Mouse (Mus musculus): ENCODE results near the gene Ccdc28a. TPM values are rescaled to one million over a fixed set of nuclear protein-coding genes. Genes with fewer than 3 reads are reported as not detected.

Gene Ccdc28a
- total RNA-seq, 2 experiments from 2014 or later = 4.5 to 7.0 TPM

GRCm38 (mm10) chr10:18197206-18197979 is 37.4 kb downstream of the Ccdc28a start:
- peak; percentile 30 for DNase-seq

GRCm38 (mm10) chr10:18194737-18195141 is 40.1 kb downstream of the Ccdc28a start:
- DNase-seq = no peak
- intact Hi-C loops (cut with DNase I; ENCODE audit: low total_unique reads) = loop anchor here (5.0 kb wide), 1 partner anchor 457 kb away; no protein-coding TSS in a partner anchor

More at GRCm38 (mm10) chr10:18197206-18197979, 37.4 kb downstream of the Ccdc28a start:
- intact Hi-C loops (cut with DNase I; ENCODE audit: low total_unique reads) = loop anchor here (2.0 kb wide), 1 partner anchor 143 kb away; the partner anchor contains the start of gene Reps1

GRCm38 (mm10) chr10:18194156-18194555 is 40.6 kb downstream of the Ccdc28a start:
- intact Hi-C loops (cut with DNase I; ENCODE audit: low total_unique reads) = loop anchor here (5.0 kb wide), 1 partner anchor 457 kb away; no protein-coding TSS in a partner anchor

GRCm38 (mm10) chr10:18193221-18193620 is 41.6 kb downstream of the Ccdc28a start:
- intact Hi-C loops (cut with DNase I; ENCODE audit: low total_unique reads) = loop anchor here (5.0 kb wide), 1 partner anchor 456 kb away; no protein-coding TSS in a partner anchor
- DNase-seq = no peak

More at GRCm38 (mm10) chr10:18194156-18194555, 40.6 kb downstream of the Ccdc28a start:
- no peak for DNase-seq

- DNase-seq = no peak
- intact Hi-C loops (cut with DNase I; ENCODE audit: low total_unique reads) = loop anchor here (5.0 kb wide), 1 partner anchor 454 kb away; no protein-coding TSS in a partner anchor
Observed at GRCm38 (mm10) chr10:18191706-18192105, 43.1 kb downstream of the Ccdc28a start.

- no peak for DNase-seq
- intact Hi-C loops (cut with DNase I; ENCODE audit: low total_unique reads) = no loop called here
Observed at GRCm38 (mm10) chr10:18189498-18189897, 45.3 kb downstream of the Ccdc28a start.

GRCm38 (mm10) chr10:18188564-18188963 is 46.2 kb downstream of the Ccdc28a start:
- intact Hi-C loops (cut with DNase I; ENCODE audit: low total_unique reads) = no loop called here
- no peak for DNase-seq

- DNase-seq = no peak
- intact Hi-C loops (cut with DNase I; ENCODE audit: low total_unique reads) = no loop called here
Observed at GRCm38 (mm10) chr10:18182246-18182645, 52.6 kb downstream of the Ccdc28a start.

GRCm38 (mm10) chr10:18177304-18177703 is 57.5 kb downstream of the Ccdc28a start:
- intact Hi-C loops (cut with DNase I; ENCODE audit: low total_unique reads) = no loop called here

GRCm38 (mm10) chr10:18176722-18177121 is 58.1 kb downstream of the Ccdc28a start:
- DNase-seq = no peak
- intact Hi-C loops (cut with DNase I; ENCODE audit: low total_unique reads) = no loop called here

More at GRCm38 (mm10) chr10:18177304-18177703, 57.5 kb downstream of the Ccdc28a start:
- no peak for DNase-seq

- intact Hi-C loops (cut with DNase I; ENCODE audit: low total_unique reads) = no loop called here
- DNase-seq = no peak
Observed at GRCm38 (mm10) chr10:18175087-18175486, 59.7 kb downstream of the Ccdc28a start.

Other genes starting within 250 kb of the Ccdc28a start
- 10 to 100 TPM; 10.7 to 11.5 TPM for gene Abracl, start 211.7 kb downstream of the Ccdc28a start, total RNA-seq (2021)
- gene Reps1, start 179.1 kb downstream of the Ccdc28a start, total RNA-seq (2021) = 10 to 100 TPM; 23.0 to 29.6 TPM
- under 1 TPM in 1 of 2 experiments, not detected in 1; 0.23 TPM for gene Ect2l, start 24.1 kb downstream of the Ccdc28a start, total RNA-seq (2021)
- 1 to 10 TPM; 6.6 to 7.5 TPM for gene Nhsl1, start 84.0 kb upstream of the Ccdc28a start, total RNA-seq (2021)

Data from gastrocnemius, postnatal 14 days (tissue).